Mouse (Mus musculus): ENCODE measurements at regions not wholly inside any gene's neighbourhood (a gene's known extent, or its start where the extent isn't known, plus 50 kb on each side); places are given as distances from the start of the nearest gene placed in this dataset.

DNA sequence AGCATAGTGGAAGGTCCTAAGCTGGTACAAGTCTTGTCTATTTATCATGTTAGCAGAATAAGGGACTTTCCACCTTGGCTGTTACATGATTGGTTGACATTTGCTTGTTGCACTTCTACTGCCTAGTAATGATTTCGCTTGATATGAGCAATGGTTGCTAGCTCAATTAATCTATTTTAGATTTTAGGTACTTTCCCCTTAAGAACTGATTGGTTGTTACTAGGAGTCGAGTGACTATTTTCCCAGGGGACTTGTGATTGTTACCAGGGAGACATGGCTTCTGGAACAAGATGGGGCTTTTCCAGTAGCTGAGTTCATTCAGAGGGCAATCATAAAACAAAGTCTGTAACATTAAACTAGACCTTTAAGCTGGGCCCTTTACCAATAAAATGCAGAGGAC, 100.9 kb downstream of the Nup35 start:
- DNase-seq (ENCODE audit: low spot score) = peak; percentile 64

GRCm38 (mm10) chr2:80724085-80724484, 107.0 kb downstream of the Nup35 start:
- DNase-seq (ENCODE audit: low spot score) = no peak

DNA sequence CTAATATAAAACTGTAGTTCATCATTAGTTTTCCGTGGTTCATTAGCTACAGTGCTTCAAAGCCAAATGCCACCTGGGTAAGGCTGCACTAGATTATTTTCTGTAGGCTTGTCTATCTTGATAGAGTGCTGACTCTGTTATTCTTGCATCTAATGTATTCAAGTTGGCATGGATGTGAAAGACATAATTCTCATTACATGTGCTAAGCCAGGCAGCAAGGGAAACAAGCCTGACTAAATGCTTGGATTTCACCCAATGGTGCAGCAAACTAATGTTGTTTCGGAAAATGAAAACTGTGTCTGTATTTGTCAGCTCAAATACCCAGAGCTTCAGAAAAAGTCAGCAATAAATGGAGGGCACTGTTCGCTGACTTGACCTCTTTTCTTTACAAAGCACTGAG, 114.3 kb downstream of the Nup35 start:
- no peak for DNase-seq (ENCODE audit: low spot score)

GRCm38 (mm10) chr2:80746737-80747136, 129.7 kb downstream of the Nup35 start:
- no peak for DNase-seq (ENCODE audit: low spot score)

GRCm38 (mm10) chr2:80762013-80762612, 145.1 kb downstream of the Nup35 start:
- DNase-seq (ENCODE audit: low spot score) = peak; percentile 78

DNA sequence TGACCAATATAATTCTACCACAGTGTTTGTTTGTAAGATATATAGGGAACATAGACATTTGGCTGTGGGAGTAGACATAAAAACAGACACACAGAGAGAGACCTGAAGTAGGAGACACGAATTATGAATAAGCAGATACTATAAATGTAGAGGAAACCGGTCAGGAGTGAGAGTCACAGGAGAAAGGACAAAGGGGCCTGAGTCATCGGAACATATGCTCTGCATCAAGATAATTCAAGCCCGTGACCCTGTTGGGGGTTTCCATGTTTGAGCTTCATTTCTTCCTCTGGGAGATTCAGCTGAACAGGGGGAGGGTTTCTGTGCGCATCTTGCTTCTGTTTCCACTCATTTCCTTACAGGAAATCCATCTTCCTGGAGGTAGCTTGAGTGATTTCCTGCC, 154.1 kb downstream of the Nup35 start:
- DNase-seq (ENCODE audit: low spot score) = no peak

DNA sequence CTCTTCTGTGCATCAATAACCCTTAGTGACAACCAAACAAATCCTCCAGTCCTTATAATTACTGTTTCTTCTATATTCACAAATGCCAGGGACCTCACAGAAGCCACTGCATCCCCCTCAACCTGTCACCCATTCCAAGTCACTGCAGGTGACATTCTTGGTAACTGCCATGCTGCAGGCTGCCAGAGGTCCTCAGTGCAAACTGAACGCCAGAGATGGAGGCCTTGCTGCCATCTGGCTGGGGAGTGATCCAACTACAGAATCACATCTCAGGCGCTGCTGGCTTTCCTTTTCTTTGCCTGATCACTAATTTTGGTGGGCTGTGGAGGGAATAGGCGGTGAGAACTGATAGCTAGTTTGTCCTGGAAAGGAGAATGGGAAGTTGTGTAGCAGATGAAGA, 155.4 kb downstream of the Nup35 start:
- no peak for DNase-seq (ENCODE audit: low spot score)

GRCm38 (mm10) chr2:80786370-80786769, 169.3 kb downstream of the Nup35 start:
- DNase-seq (ENCODE audit: low spot score) = no peak

DNA sequence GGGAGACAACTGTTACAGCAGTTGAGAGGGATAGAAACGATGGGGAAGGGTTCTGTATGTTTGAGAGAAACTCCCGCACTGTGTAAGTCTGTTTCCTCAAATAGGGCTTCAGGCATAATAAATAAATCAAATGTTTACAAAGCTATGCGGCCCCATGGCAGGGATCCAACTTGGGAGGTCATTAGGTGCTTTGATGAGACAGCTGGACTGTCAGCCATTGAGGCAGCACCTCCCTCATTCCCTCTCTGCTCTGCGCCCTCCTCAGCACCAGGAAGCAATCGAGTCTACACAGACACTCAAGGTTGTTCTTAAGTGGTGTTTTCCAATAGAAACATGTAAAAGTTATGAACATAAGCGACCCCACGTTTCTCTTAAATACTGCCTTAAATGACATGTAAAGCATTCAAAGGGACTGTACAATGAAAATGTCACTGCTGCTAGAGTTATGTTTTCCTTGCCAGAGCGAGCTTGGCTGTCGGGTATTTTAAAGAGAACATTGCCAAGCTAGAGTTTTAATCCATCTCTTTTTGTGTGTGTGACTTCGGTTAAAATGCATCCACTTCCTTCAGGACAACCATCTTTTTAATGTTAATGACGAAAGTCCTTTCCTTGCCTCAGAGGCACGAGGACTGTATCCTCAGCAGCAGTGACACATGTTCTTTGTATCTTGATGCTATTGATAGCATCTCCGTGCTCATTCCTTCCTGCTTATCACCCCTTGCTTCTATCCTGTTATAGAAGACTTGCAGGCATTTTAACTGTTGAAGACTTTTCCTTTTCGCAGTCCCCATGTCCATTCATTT, 176.5 kb downstream of the Nup35 start:
- no peak for DNase-seq (ENCODE audit: low spot score)

DNA sequence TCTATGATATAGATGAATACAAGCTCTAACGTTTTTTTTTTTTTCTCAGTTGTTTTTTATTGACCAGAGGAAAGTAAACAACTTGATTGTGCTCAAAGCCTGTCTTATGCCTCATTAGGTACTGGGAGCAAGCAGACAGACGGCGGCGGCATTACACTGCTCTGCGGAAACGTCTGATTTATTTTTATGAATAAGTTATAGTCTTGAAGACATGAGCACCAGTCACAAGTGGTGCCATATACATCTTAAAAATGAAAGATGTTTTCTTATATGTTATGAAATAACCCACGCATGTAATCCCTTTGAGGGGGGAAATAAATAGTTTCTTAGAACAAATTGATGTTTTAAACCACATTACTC, 177.1 kb downstream of the Nup35 start:
- DNase-seq (ENCODE audit: low spot score) = no peak

GRCm38 (mm10) chr2:80819268-80819667, 202.2 kb downstream of the Nup35 start:
- DNase-seq (ENCODE audit: low spot score) = peak; percentile 26

GRCm38 (mm10) chr2:80851056-80851455, 234.0 kb downstream of the Nup35 start:
- no peak for DNase-seq (ENCODE audit: low spot score)

- no peak for DNase-seq (ENCODE audit: low spot score)
Observed at GRCm38 (mm10) chr2:80855214-80855613, 238.2 kb downstream of the Nup35 start.

- no peak for DNase-seq (ENCODE audit: low spot score)
Observed at GRCm38 (mm10) chr2:80870046-80870445, 253.0 kb downstream of the Nup35 start.

- no peak for DNase-seq (ENCODE audit: low spot score)
Observed at GRCm38 (mm10) chr2:80870458-80870857, 253.4 kb downstream of the Nup35 start.

DNA sequence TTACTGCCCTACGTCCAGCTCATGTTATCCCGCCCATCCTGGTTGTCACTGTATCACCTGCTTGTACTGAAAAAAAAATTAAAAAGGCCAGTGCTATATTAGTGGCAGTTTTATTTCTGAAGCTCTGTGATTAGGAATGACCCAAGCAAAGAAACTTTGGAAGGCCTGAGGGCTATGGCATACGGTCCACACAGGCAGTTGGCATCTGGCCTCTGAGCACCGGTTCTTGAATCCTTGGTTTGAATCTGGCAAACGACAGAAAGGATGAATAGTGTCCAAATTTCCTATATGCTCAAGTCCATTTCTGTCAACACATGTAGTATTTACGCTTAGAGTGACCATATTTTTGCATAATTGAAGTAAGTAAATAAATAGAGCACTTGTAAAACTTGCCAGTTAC, 254.3 kb downstream of the Nup35 start:
- no peak for DNase-seq (ENCODE audit: low spot score)

- DNase-seq (ENCODE audit: low spot score) = no peak
Observed at GRCm38 (mm10) chr2:80878437-80878836, 261.4 kb downstream of the Nup35 start.

DNA sequence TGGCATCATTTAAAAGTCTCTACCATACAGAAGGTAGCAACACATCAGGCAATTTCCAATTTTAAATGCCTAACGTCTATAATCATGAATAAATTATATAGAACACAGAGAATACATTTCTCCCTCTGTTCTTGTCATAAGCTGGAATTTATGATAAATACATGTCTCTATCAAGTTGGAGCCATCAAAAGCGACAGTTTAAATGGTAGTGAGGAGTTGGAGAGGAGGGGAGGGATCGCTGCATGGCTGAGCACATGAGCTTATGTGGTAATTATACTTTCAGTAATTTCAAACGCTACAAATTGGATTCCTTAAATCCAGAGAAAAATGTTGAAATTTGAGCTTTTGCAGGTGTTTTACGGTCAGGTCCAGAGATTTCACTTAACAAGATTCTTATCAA, 267.2 kb downstream of the Nup35 start:
- DNase-seq (ENCODE audit: low spot score) = no peak

DNA sequence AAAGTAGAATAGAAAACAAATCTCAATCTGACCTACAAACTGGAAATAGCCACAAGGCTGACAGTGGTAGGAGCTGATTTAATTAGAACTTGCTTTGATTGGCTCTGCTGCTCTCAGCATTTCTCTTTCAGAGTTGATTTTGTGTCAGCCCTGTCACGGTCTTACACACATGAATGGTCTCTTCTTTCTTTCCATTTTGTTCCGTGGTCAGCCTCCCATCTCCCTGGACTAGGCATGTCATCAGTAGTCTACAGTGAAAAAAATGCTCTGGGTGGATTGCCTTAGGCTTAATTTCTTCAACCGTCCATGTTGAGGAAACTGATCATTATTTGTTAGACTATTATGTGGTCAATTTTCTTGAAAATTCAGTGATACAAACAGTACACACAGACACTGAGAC, 285.0 kb downstream of the Nup35 start:
- DNase-seq (ENCODE audit: low spot score) = no peak

DNA sequence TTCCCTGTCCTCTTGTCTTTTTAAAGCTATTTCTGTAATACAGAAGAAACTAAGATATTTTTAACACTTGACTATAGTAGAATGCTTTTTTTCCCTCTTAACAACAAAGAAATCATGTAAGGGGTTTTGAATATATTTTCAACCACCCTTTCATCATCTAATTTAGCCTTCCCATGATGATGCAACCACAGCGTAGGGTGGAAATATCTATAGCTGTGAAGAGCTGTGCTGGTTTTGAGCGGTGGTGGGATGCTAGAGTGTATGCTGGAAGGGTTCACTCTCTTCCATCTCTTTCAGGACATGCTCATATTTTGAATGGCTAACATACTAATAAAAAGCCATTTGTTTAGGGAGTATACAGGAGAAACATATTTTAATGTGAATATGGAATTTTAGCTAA, 296.4 kb downstream of the Nup35 start:
- DNase-seq (ENCODE audit: low spot score) = no peak

DNA sequence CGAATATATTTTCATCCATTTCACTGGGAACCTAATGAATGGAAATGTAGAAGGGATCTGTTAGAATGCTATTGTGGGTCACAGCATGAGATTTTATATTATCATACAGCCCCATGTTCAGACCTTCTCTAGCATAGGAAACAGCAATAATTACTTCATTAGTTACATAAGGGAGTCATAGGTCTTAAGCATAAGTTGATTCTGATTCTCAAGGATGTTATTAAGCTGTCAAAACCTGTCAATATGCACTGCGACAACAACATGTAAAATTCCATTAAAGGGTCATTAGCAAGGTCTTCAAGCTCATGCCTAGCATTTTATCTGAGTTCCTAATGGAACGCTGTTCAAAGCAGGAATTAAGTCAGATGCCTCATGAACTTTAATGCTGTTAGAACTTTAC, 328.5 kb downstream of the Nup35 start:
- DNase-seq (ENCODE audit: low spot score) = no peak

- DNase-seq (ENCODE audit: low spot score) = no peak
Observed at GRCm38 (mm10) chr2:80966766-80967165, 349.7 kb downstream of the Nup35 start.

DNA sequence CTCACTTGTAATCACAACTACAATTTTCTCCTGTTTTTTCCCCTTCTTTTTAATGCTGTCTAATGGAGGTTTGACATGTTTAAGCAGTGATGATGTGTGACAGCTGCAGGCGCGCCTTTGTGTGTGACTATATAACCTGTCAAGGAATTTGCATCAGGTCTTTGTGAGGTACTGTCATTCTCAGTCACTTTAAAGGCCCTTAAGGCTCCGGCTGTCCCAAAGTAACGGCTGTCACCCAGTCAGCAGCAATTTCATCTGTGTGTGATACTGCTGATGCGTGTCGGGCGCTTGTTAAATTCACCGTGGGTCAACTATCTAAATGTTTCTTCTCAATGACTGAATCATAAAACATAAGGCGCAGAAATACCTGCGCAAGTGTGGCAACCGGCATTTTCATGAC, 350.2 kb downstream of the Nup35 start:
- DNase-seq (ENCODE audit: low spot score) = no peak

DNA sequence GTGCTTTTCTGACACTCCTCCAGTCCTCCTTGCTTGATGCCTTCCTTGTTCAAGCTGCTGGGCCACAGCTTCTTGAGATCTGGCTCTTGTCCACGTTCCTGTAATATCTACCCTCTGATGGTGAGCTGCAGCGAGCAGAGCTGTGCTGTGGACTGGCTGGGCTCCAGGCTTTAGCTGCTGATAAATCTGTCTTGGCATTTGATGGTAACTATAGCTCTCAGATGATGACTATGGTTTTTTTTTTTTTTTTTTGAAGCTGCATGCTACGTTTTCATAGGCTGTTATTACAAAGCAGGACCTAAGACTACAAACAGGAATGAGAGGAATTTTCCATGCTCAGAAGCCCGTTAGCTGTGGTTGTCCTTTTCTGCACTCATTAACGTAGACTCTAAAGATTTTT, 352.3 kb downstream of the Nup35 start:
- DNase-seq (ENCODE audit: low spot score) = peak; percentile 19
